Mouse (Mus musculus) heart, embryonic 10.5 days (tissue): ENCODE data around the gene Gm49366. TPM values are rescaled to one million over a fixed set of nuclear protein-coding genes. Genes with fewer than 3 reads are reported as not detected.
A peak's percentile ranks its signal among the peaks of the same experiment; 100 is the strongest.
"Not testable (repeated sequence)": the region's sequence is repeated elsewhere in the genome, so short reads cannot be mapped to it uniquely, and the experiment has no call there.

Source experiments
- DNase-seq: peaks from one replicate; pipeline ENCODE4 v3.0.0-alpha.2; 2017; ENCODE audit warnings: low spot score
- H3K27ac ChIP-seq: fragments of 300-500 bp; sonication (generic); 2 replicates; pipeline ENCODE4 v1.5.1; 2016; ENCODE audit warnings: mild to moderate bottlenecking
- H3K27me3 ChIP-seq: fragments of 300-500 bp; sonication (generic); 2 replicates; pipeline ENCODE4 v1.6.1; 2016; ENCODE audit warnings: mild to moderate bottlenecking; ENCODE audit not compliant: poor library complexity, insufficient read depth, severe bottlenecking
- H3K36me3 ChIP-seq: fragments of 300-500 bp; sonication (generic); 2 replicates; pipeline ENCODE4 v1.6.1; 2016; ENCODE audit warnings: mild to moderate bottlenecking, moderate library complexity
- H3K4me1 ChIP-seq: fragments of 300-500 bp; sonication (generic); 2 replicates; pipeline ENCODE4 v1.6.1; 2016; ENCODE audit warnings: mild to moderate bottlenecking
- H3K4me3 ChIP-seq: fragments of 300-500 bp; sonication (generic); 2 replicates; pipeline ENCODE4 v1.5.1; 2016; ENCODE audit warnings: mild to moderate bottlenecking, moderate library complexity
- H3K9me3 ChIP-seq: fragments of 300-500 bp; sonication (generic); 2 replicates; pipeline ENCODE4 v1.6.1; 2016; ENCODE audit warnings: mild to moderate bottlenecking, moderate library complexity
- WGBS: fragments of 180-500 bp; shearing (Covaris S2); methylation state at CpG from one replicate; pipeline ENCODE4 v1.1.7; 2016; 5-methylcytosine and 5-hydroxymethylcytosine counted together
- polyA plus RNA-seq: library from polyadenylated mRNA; unstranded; fragments of >200 nt; fragmentation: Nextera tagmentation; extraction: Ambion mirVana; gene quantifications from 2 replicates; pipeline ENCODE4 v1.2.1, GENCODE M21; 2016

Gm49366 gene
- not detected in 2 replicates for polyA plus RNA-seq

DNA sequence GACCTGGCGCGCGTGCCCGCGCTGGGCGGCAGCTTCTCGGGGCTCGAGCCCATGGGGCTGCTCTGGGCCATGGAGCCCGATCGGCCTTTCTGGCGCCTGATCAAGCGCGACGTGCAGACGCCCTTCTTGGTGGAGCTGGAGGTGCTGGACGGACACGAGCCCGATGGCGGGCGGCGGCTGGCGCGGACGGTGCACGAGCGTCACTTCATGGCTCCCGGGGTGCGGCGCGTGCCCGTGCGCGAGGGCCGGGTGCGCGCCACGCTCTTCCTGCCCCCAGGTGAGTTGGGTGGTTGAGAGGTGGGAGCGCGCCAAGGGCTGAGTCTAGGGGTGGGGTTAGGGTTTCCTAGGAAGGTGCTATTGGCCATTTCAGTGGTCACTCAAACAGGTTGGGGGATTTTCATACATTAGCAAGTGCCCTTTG lies at the start of gene Gm49366:
TSS of gene Gm49366 (plus strand) at position 245 of the 421 bp plus-strand sequence.
- DNase-seq, H3K9me3 ChIP-seq: not testable (repeated sequence)
- WGBS = 2% methylated on average over 39 of the region's 39 CpGs

DNA sequence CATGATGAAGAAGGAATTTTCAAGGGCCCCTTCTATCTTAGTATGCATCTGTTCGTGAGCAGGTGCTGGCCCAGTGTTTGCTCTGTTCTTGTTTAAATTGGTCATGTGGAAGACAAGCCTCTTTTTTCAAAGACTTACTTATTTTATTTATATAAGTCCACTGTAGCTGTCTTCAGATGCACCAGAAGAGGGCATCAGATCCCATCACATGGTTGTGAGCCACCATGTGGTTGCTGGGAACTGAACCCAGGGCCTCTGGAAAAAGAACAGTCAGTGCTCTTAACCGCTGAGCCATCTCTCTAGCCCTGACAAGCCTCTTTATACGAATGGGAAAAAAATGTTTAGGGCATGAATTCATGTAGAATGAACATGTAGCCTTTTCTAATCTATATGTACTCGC lies 49.4 kb upstream of the Gm49366 start:
- Histone ChIP-seq H3K27me3 (no peaks in the 10 kb centered on the region), H3K36me3 (peaks cover 23% of the 10 kb centered on the region), H3K27ac (no peak overlapping the region), H3K4me3 (no peak overlapping the region), H3K4me1 (peaks cover 11% of the 10 kb centered on the region), H3K9me3 (no peaks in the 10 kb centered on the region)
- no peak for DNase-seq
- 94% methylated on average over 4 of the region's 4 CpGs for WGBS

More for the DNA sequence above, at the start of gene Gm49366:
- H3K4me1 ChIP-seq, H3K36me3 ChIP-seq, H3K27me3 ChIP-seq: not testable (repeated sequence)
- H3K4me3 ChIP-seq = peak within 1 kb of the TSS; percentile 62
- H3K27ac ChIP-seq = peak within 1 kb of the TSS; percentile 75

DNA sequence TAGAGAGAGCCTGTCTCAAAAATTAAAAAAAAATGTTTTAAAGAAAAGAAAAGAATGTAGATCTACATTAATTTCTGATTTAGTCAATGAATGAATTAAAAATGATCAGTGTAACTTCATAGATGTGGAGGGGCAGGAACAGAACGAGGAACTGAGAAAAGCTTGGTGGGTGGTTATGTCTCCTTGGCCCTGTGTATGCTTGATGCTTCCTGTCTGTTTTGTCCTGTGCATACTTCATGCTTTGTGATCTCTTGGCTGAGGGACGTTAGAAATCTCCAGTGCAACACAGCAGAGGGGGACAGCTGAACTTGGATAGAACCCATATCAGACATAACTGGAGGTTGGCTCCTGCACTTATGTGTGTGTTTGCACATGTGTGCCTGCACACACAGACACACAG lies 41.5 kb upstream of the Gm49366 start:
- no peak overlapping the region for H3K27ac ChIP-seq
- WGBS = 70% methylated on average over 2 of the region's 2 CpGs
- no peaks in the 10 kb centered on the region for H3K27me3 ChIP-seq
- no peak for DNase-seq
- peaks cover 10% of the 10 kb centered on the region for H3K4me1 ChIP-seq
- peaks cover 3% of the 10 kb centered on the region; the same call in 1 of the 2 replicates for H3K9me3 ChIP-seq
- no peak overlapping the region for H3K4me3 ChIP-seq
- peaks cover 25% of the 10 kb centered on the region for H3K36me3 ChIP-seq

DNA sequence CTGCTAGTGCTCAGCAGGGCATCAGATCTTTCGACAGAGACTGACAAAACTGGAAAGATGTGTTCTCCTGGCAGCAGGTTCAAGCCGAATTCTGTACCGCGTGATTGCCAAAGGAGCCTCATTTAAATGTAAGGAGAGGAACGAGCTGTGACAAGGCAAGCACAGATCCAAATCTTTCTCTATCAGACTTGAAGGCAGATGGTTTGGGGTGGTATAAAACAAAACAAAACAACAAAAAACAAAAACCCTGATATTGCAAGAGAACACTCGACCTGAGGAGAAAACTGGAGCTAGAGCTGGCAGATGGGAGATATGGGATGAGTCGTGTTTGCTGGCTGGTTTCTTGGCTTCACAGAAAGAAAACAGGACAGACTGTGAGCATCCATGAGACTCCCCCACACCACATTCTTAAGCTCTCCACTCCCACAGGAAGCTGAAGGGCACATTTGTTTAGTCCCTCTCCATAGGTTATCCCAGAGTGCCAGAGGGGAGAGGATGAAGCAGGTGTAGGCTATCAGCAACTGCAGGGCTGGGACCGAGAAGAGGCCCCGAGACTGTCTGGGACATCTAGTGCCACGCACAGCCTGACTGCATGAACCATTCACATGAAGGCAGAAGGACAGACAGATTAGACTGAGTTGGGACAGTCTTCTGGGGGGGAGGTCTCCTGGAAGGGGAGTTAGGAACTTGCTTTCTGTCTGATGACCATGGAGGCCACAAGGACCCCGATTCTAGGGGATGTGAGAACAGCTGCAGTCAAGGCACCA lies 40.2 kb upstream of the Gm49366 start:
- Histone ChIP-seq H3K36me3 (peaks cover 18% of the 10 kb centered on the region), H3K27me3 (no peaks in the 10 kb centered on the region), H3K4me1 (peaks cover 10% of the 10 kb centered on the region), H3K27ac (0 out of 2 replicates have a peak overlapping the region, but pooled peaks have one; percentile 16), H3K9me3 (peaks cover 3% of the 10 kb centered on the region; the same call in 1 of the 2 replicates), H3K4me3 (no peak overlapping the region)
- 51% methylated on average over 11 of the region's 11 CpGs for WGBS
- DNase-seq = no peak

DNA sequence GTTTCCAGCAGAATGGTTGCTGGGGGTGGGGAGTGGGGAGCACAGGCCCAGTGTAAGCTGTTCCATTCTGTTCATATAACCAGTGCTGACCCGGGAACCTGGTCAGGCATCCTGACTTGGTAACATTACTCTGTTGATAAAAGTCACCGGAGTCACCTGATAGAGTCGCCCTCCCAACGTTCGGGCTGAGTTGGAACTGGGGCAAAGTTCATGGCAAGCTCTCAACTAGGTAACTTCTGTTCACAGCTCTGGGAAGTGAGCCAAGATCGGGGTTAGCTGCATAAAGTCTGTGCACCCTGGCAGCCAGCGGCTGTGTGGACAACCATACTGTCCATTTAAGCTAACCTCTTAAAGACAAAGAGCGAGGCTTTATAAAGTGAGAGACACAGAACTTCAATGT lies 39.5 kb upstream of the Gm49366 start:
- Histone ChIP-seq H3K36me3 (peaks cover 11% of the 10 kb centered on the region), H3K4me1 (peaks cover 10% of the 10 kb centered on the region)
- H3K27ac ChIP-seq, H3K9me3 ChIP-seq, H3K27me3 ChIP-seq, H3K4me3 ChIP-seq, DNase-seq: not testable (repeated sequence)
- WGBS = 53% methylated on average over 8 of the region's 8 CpGs

DNA sequence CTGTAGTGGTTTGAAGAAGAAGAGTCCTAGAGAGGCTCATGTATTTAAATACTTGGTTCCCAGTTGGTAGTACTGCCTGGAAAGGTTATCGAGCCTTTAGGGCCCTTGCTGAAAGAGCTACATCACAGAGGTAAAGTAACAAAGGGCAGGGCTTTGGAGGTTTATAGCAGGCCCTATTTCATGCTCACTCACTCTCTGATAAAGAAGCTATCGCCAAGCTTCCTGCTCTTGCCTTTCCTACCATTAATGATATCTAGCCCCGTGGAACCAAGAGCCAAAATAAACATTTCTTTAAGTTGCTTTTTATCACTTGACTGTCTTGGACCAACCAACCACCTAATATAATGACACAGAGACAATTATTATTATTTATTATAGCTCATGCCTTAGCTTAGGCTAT lies 38.3 kb upstream of the Gm49366 start:
- H3K36me3 ChIP-seq = 0 out of 2 replicates have a peak, but pooled peaks cover 4% of the 10 kb centered on the region
- DNase-seq = no peak
- whole genome bisulfite sequencing = 54% methylated on average over 3 of the region's 3 CpGs
- no peaks in the 10 kb centered on the region for H3K27me3 ChIP-seq
- H3K27ac ChIP-seq = no peak overlapping the region
- peaks cover 10% of the 10 kb centered on the region for H3K4me1 ChIP-seq
- no peak overlapping the region for H3K4me3 ChIP-seq
- H3K9me3 ChIP-seq = peaks cover 3% of the 10 kb centered on the region; the same call in 1 of the 2 replicates

DNA sequence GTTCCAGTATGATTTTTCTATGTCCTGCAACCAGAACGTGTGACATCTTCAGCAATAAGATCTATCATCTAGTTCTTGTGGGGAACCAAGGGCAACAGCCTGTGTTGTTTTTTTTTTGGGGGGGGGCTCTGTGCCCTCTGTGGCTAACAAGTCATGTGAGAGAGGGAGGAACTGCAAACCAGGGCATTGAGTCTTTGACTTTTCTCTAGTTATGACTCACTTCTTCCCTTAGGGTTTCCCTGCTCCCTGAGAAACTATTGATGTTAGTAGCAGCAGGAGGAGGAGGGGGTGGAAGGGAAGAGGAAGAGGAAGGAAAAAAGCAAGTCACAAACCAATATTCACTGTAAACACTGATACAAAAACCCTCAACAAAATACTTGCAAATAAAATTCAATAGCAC lies 34.9 kb upstream of the Gm49366 start:
- no peak for DNase-seq
- Histone ChIP-seq H3K27me3 (peaks cover 7% of the 10 kb centered on the region; the same call in 1 of the 2 replicates), H3K27ac (no peak overlapping the region), H3K4me3 (no peak overlapping the region), H3K9me3 (peaks cover 3% of the 10 kb centered on the region; the same call in 1 of the 2 replicates), H3K4me1 (peaks cover 12% of the 10 kb centered on the region; the same call in 1 of the 2 replicates), H3K36me3 (no peaks in the 10 kb centered on the region)
- WGBS = 83% methylated on average over 1 of the region's 1 CpGs

DNA sequence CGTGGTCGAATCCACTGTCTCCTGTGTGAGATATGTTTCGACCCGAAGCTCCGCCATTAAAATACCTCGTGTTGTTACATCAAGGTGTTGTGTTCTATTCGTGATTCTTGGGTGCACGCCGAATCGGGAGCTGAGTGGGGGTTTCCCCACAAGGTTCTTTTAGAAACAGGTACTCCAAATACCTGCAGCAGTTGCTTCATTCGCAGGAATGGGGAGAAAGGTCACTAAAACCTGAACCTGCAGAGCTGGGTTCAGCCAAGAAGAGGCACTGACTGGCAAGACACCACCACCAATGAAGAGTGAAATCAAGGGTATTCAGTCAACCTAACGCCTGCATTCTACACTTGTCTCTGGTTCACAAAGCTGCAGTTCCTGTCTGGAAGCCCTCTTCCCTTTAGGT lies 30.5 kb upstream of the Gm49366 start:
- Histone ChIP-seq H3K4me1 (peaks cover 13% of the 10 kb centered on the region; the same call in 1 of the 2 replicates), H3K9me3 (no peaks in the 10 kb centered on the region), H3K36me3 (no peaks in the 10 kb centered on the region), H3K4me3 (no peak overlapping the region), H3K27me3 (peaks cover 11% of the 10 kb centered on the region; the same call in 1 of the 2 replicates), H3K27ac (no peak overlapping the region)
- no peak for DNase-seq
- WGBS = 83% methylated on average over 12 of the region's 12 CpGs

DNA sequence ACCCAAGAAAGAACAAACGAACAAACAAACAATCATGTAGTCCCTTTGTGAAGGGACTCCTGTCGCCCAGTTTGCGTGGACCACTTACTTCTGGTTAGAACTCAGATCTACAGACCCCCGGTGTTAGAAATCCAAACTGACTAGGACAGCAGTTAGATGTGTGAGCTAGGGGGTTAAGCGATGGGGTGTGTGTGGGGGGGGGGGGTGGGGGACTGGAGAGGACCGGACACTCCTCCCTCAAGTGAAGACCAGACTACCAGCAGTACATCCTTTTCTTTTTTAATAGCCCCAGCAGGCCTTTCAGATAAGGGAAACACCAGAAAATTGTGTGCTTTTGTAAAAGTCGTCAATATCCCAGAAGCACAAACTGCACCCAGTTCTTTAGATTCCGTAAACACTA lies 30.0 kb upstream of the Gm49366 start:
- WGBS = 66% methylated on average over 8 of the region's 8 CpGs
- H3K9me3 ChIP-seq = no peaks in the 10 kb centered on the region
- peaks cover 11% of the 10 kb centered on the region; the same call in 1 of the 2 replicates for H3K27me3 ChIP-seq
- H3K36me3 ChIP-seq = no peaks in the 10 kb centered on the region
- peak overlapping the region; percentile 58; the same call in 1 of the 2 replicates for H3K4me3 ChIP-seq
- peaks cover 13% of the 10 kb centered on the region; the same call in 1 of the 2 replicates for H3K4me1 ChIP-seq
- peak overlapping the region; percentile 70 for H3K27ac ChIP-seq
- DNase-seq = no peak

DNA sequence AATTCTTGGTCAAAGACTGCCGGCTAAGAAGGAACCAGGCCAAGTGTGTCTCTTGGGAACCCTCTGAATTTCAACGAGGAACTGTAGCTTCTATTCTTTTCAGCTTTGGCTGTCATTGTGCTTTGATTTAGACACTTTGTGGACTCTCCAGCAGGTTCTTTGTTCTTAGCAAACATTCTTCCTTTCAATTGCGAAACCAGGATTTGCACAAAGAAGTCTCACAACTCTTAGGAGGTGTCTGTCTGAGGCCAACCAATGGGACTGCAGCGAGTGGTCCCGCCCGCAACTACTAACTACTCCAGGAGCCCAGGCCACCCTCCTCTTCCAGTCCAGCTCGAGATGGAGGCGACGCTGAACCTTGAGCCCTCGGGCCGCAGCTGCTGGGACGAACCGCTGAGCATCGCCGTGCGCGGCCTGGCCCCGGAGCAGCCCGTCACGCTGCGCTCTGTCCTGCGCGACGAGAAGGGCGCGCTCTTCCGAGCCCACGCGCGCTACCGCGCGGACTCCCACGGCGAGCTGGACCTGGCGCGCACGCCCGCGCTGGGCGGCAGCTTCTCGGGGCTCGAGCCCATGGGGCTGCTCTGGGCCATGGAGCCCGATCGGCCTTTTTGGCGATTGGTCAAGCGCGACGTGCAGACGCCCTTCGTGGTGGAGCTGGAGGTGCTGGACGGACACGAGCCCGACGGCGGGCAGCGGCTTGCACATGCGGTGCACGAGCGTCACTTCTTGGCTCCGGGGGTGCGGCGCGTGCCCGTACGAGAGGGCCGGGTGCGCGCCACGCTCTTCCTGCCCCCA lies 29.4 kb upstream of the Gm49366 start, which contains the start of gene Acot1:
TSS of gene Acot1 (plus strand) at position 320 of the 795 bp plus-strand sequence.
- peaks cover 13% of the 10 kb centered on the region; the same call in 1 of the 2 replicates for H3K4me1 ChIP-seq
- DNase-seq = peak; percentile 86
- H3K36me3 ChIP-seq, H3K9me3 ChIP-seq: not testable (repeated sequence)
- peak within 1 kb of the TSS; percentile 58 for H3K4me3 ChIP-seq
- peak within 1 kb of the TSS; percentile 70 for H3K27ac ChIP-seq
- WGBS = 3% methylated on average over 55 of the region's 70 CpGs
- peaks cover 11% of the 10 kb centered on the region; the same call in 1 of the 2 replicates for H3K27me3 ChIP-seq

DNA sequence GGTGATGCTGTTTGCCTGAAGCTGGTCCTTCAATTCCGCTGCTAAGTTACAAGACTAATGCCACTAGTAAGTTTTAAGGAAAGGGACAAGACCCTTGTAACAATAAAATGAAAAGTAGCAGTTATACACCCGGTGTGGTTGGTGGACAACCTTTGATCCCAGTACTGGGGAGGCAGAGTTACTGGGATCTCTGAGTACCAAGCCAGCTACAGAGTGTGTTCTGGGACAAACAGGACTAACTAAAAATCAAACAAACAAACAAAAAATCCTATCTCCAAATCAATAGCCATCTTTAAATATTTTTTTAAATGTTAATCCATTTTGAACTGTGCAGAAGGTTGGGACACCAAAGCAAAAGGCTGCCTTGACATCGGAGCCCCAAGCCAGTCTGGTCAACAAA lies 28.5 kb upstream of the Gm49366 start:
- Histone ChIP-seq H3K36me3 (no peaks in the 10 kb centered on the region), H3K4me3 (peak overlapping the region; percentile 58; the same call in 1 of the 2 replicates), H3K4me1 (peaks cover 13% of the 10 kb centered on the region; the same call in 1 of the 2 replicates), H3K27me3 (peaks cover 11% of the 10 kb centered on the region; the same call in 1 of the 2 replicates), H3K27ac (no peak overlapping the region), H3K9me3 (no peaks in the 10 kb centered on the region)
- 82% methylated on average over 3 of the region's 3 CpGs for WGBS
- no peak for DNase-seq

DNA sequence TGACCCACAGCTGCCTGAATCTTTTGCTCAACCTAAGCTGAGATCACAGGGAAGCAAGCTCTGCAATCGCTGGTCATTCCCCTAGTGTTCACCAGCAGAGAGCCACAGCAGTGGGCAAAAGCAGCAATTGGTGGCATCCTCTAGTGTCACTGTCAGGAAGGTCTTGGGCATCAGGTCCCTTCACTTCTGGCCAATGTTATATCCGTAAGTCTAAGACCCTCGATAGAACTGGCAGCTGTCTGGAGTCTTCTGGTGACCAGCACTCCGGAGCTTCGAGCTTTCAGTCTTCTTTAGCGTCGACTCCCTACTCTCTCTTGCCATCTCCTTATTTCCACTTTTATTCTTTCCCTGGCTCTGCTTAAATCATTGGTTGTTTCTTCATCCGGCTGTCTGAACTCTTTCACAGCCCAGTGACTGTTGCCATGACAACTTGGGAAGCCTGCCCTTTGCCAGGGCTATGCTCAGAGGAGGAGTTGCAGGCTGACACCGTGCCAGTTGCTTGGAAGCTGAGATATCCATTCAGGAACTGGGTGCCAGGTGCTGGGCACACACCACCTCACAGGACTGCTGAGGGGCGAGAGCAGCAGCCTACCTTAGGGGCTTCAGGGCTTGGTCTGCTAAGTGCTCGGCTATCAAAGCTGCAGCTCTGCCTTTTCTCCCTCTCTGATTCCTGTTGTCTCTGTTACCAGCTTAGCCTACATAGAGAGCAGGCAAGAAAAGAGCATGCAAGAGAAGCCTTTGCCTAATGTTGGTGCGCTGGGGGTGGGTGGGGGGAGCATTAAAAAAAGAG lies 27.3 kb upstream of the Gm49366 start:
- Histone ChIP-seq H3K27me3 (peaks cover 11% of the 10 kb centered on the region; the same call in 1 of the 2 replicates), H3K4me1 (peaks cover 13% of the 10 kb centered on the region; the same call in 1 of the 2 replicates), H3K36me3 (no peaks in the 10 kb centered on the region), H3K4me3 (no peak overlapping the region), H3K27ac (no peak overlapping the region), H3K9me3 (no peaks in the 10 kb centered on the region)
- DNase-seq = no peak
- 66% methylated on average over 12 of the region's 12 CpGs for WGBS
